Mouse (Mus musculus) macrophage (primary cell): ENCODE measurements around the gene Aqp11. TPM values are rescaled to one million over a fixed set of nuclear protein-coding genes. Genes with fewer than 3 reads are reported as not detected.

Experiments used
- H3K27ac ChIP-seq: fragments of 350-480 bp; formaldehyde crosslinking; 2 replicates; pipeline ENCODE4 v1.9.0; 2021
- H3K36me3 ChIP-seq: fragments of 350-480 bp; formaldehyde crosslinking; 2 replicates; pipeline ENCODE4 v1.9.0; 2021; ENCODE audit errors: inconsistent target
- H3K4me3 ChIP-seq: fragments of 350-480 bp; formaldehyde crosslinking; 2 replicates; pipeline ENCODE4 v1.9.0; 2021; ENCODE audit errors: inconsistent target
- H3K79me2 ChIP-seq: fragments of 350-480 bp; formaldehyde crosslinking; 2 replicates; pipeline ENCODE4 v1.9.0; 2021; ENCODE audit errors: inconsistent target
- WGBS: methylation state at CpG from one replicate; pipeline ENCODE4 v1.1.7; 2026; ENCODE audit warnings: inconsistent platforms; ENCODE audit not compliant: missing documents; 5-methylcytosine and 5-hydroxymethylcytosine counted together
- polyA plus RNA-seq: library from polyadenylated mRNA; stranded (reverse); fragments of 250-400 nt; gene quantifications from 3 replicates; pipeline ENCODE4 v1.2.4, GENCODE M21; 2018; ENCODE audit warnings: inconsistent platforms
- total RNA-seq, 78 experiments: library from RNA; depleted of rRNA; stranded (reverse); fragments of 250-400 nt; gene quantifications; 1 replicate in 9 of 78; 2 replicates in 24 of 78; 3 replicates in 43 of 78; 4 replicates in 2 of 78; pipeline ENCODE4 v1.2.4; 2018; ENCODE audit warnings: inconsistent platforms in 56 of 78

Aqp11 gene
- 1 to 10 TPM in 3 of 26 experiments, under 1 TPM in 12, not detected in 11; 0.19 to 1.2 (median 0.66) TPM for total RNA-seq (2018; cell fraction: chromatin; rRNA removed)
- under 1 TPM; 0.08 to 1.00 (median 0.41) TPM for total RNA-seq (2018; cell fraction: cytosol; rRNA removed)
- total RNA-seq (2018; cell fraction: nucleus; rRNA removed), result 1 to 10 TPM in 4 of 26 experiments, under 1 TPM in 12, not detected in 10; 0.13 to 2.4 (median 0.54) TPM
- 0.16 to 0.70 TPM (median 0.52 TPM) in 3 replicates for polyA plus RNA-seq

GRCm38 (mm10) chr7:97737638-97738456 lies at the start of gene Aqp11:
Gene Aqp11 (minus strand): TSS chr7:97738289.
- Histone ChIP-seq H3K27ac (no peak within 1 kb of the TSS), H3K4me3 (peak within 1 kb of the TSS; percentile 52), H3K36me3 (no peaks in the 10 kb centered on the region), H3K79me2 (no peaks in the 10 kb centered on the region)
- 3% methylated on average over 50 of the region's 64 CpGs for WGBS

- Histone ChIP-seq H3K4me3 (no peak overlapping the region), H3K27ac (no peak overlapping the region)
- 85% methylated on average over 5 of the region's 5 CpGs for WGBS
Observed at GRCm38 (mm10) chr7:97783523-97783922, 45.4 kb upstream of the Aqp11 start.

GRCm38 (mm10) chr7:97781496-97781895 lies 43.4 kb upstream of the Aqp11 start:
- WGBS, result 93% methylated on average over 8 of the region's 8 CpGs
- Histone ChIP-seq H3K4me3 (no peak overlapping the region), H3K79me2 (no peaks in the 10 kb centered on the region), H3K27ac (no peak overlapping the region), H3K36me3 (no peaks in the 10 kb centered on the region)

More at GRCm38 (mm10) chr7:97783523-97783922, 45.4 kb upstream of the Aqp11 start:
- no peaks in the 10 kb centered on the region for H3K36me3 ChIP-seq
- H3K79me2 ChIP-seq, result no peaks in the 10 kb centered on the region

- Histone ChIP-seq H3K79me2 (no peaks in the 10 kb centered on the region), H3K4me3 (no peak overlapping the region), H3K27ac (no peak overlapping the region), H3K36me3 (no peaks in the 10 kb centered on the region)
- 27% methylated on average over 1 of the region's 1 CpGs for WGBS
Observed at GRCm38 (mm10) chr7:97780815-97781214, 42.7 kb upstream of the Aqp11 start.

GRCm38 (mm10) chr7:97780222-97780621 lies 42.1 kb upstream of the Aqp11 start:
- Histone ChIP-seq H3K27ac (no peak overlapping the region), H3K4me3 (no peak overlapping the region), H3K79me2 (no peaks in the 10 kb centered on the region), H3K36me3 (no peaks in the 10 kb centered on the region)
- WGBS, result 90% methylated on average over 1 of the region's 1 CpGs

DNA sequence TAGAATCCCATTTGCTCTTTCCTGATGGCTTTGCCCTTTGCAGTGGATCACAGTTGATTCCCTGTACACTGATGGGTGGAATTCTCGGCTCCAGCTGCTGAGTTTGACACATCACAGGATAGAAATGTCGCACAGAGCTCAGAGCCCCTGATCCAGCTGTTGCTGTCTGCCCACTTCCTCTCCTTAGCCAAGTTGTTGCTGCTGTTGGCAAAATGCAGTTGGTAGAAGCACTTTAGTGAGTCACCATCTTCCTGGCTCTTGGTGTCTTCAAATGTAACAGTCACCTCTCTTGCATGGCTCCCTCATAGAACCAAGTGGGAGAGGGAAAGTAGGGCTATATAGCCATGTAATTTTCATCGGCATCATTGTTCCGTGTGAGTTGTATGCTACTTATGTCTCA lies 39.1 kb upstream of the Aqp11 start:
- Histone ChIP-seq H3K4me3 (no peak overlapping the region), H3K27ac (no peak overlapping the region), H3K36me3 (no peaks in the 10 kb centered on the region), H3K79me2 (no peaks in the 10 kb centered on the region)
- 58% methylated on average over 4 of the region's 4 CpGs for WGBS

GRCm38 (mm10) chr7:97775923-97776322 lies 37.8 kb upstream of the Aqp11 start:
- 50% methylated on average over 2 of the region's 2 CpGs for WGBS
- H3K36me3 ChIP-seq, result no peaks in the 10 kb centered on the region
- no peak overlapping the region for H3K27ac ChIP-seq
- no peaks in the 10 kb centered on the region for H3K79me2 ChIP-seq
- H3K4me3 ChIP-seq, result no peak overlapping the region

- 95% methylated on average over 3 of the region's 3 CpGs for WGBS
- H3K36me3 ChIP-seq, result no peaks in the 10 kb centered on the region
- no peaks in the 10 kb centered on the region for H3K79me2 ChIP-seq
- H3K27ac ChIP-seq, result no peak overlapping the region
- H3K4me3 ChIP-seq, result no peak overlapping the region
Observed at GRCm38 (mm10) chr7:97775380-97775779, 37.3 kb upstream of the Aqp11 start.

DNA sequence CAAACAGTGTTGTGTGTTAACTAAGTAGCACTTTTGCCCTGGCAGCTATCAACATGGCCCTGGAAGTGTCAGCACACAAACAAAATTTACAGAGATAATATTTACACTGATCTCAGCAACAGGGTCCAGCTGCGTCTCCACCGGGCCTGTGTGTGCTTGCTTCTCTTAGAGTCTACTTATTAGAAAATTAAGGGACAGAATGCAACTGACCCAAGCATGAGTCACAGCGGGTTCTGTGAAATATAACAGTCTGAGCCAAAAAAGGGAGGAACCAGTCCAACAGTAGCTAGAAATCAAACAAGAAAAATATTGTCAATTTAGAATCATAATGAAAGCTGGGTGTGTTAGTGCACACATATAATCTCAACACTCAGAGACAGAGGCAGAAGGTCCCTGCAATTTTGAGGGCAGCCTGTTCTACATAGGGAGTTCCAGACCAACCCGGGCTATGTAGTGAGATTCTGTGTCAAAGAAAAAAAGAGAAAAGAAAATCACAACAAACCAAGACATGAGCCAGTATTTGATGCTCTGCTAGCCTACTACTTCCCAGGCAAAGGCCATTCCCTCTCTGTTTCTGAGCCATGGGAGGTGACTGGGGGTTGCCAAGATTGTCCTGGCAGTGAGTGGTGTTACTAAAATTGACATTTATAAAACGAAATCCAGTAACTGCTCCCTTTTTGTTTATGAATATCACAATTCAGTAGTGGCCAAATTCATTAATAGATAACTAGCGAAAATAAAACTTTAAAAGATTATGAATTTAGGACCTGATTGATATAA lies 32.9 kb upstream of the Aqp11 start:
- H3K79me2 ChIP-seq, result no peaks in the 10 kb centered on the region
- H3K27ac ChIP-seq, result no peak overlapping the region
- no peaks in the 10 kb centered on the region for H3K36me3 ChIP-seq
- WGBS, result 84% methylated on average over 6 of the region's 6 CpGs
- no peak overlapping the region for H3K4me3 ChIP-seq

DNA sequence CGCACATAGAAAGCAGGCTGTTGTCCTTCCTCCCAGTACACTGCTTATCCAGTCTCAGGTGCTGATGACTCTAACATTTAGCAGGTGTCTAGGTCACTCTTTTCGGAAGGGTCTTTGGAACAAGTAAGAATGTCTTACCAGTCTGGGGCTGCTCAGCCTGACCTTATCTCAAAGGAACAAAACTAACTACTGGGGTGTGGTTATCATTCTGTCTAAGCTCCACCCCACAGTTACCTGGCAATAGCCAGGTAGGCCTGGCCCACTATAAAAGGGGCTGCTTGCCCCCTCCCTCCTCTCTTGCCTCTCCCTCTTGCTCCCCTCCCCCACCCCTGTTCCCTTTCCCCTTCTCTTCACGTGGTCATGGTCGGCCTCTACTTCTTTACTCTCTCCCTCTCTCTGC lies 30.9 kb upstream of the Aqp11 start:
- Histone ChIP-seq H3K79me2 (no peaks in the 10 kb centered on the region), H3K4me3 (no peak overlapping the region), H3K27ac (no peak overlapping the region), H3K36me3 (no peaks in the 10 kb centered on the region)
- WGBS, result 100% methylated on average over 2 of the region's 4 CpGs

DNA sequence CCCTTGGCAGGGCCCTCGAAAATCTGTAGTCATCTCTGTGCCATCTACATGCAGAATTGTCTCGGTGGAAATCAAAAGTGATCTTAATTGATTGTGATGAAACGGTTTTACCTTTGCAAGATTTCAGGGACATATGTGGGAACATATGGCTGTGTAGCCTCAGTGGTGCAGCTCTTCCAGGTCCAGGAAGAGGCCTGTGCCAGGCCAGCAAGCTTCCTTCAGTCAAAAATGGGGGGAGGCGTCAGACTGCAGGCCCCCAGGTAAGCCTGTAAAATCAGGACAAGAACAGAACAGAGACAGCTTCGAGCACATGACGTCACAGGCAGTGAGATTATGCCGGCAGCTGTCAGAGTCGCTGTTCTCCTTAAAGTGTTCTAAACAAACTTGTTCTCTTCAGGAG lies 29.8 kb upstream of the Aqp11 start:
- no peak overlapping the region for H3K27ac ChIP-seq
- no peak overlapping the region for H3K4me3 ChIP-seq
- no peaks in the 10 kb centered on the region for H3K36me3 ChIP-seq
- WGBS, result 76% methylated on average over 8 of the region's 8 CpGs
- H3K79me2 ChIP-seq, result no peaks in the 10 kb centered on the region

- H3K4me3 ChIP-seq, result no peak overlapping the region
- 61% methylated on average over 9 of the region's 9 CpGs for WGBS
Observed at GRCm38 (mm10) chr7:97766406-97767166, 28.5 kb upstream of the Aqp11 start.

DNA sequence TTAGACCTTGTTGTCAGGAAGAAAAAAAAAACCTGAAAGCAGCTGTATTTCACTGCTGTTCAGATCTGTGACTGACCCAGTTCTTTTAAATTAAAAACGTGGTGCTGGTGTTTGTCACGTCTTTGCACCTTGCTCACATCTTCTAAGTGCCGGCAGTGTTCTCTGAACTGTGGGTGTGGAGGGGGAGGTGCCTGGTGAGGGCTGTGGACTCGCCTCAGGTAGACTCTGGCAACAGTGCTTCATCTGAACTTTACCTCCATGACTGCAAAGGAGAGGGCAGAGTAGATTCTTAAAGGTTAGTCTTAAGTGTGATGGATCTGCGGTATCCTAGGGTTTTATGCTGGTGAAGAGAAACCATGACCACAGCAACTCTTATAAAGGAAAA lies 27.9 kb upstream of the Aqp11 start:
- no peaks in the 10 kb centered on the region for H3K36me3 ChIP-seq
- 80% methylated on average over 5 of the region's 5 CpGs for WGBS
- H3K27ac ChIP-seq, result peak overlapping the region; percentile 85
- no peak overlapping the region for H3K4me3 ChIP-seq
- no peaks in the 10 kb centered on the region for H3K79me2 ChIP-seq

More at GRCm38 (mm10) chr7:97766406-97767166, 28.5 kb upstream of the Aqp11 start:
- Histone ChIP-seq H3K79me2 (no peaks in the 10 kb centered on the region), H3K27ac (peak overlapping the region; percentile 85), H3K36me3 (no peaks in the 10 kb centered on the region)
